Mouse (Mus musculus) CD4-positive helper T cell, adult 2 months (primary cell): ENCODE measurements around the gene Gm43518.

Experiments used
- DNase-seq: peaks from one replicate; pipeline ENCODE4 v3.0.0-alpha.2; 2012; ENCODE audit warnings: low read depth, missing footprints, low spot score

The Gm43518 gene

DNA sequence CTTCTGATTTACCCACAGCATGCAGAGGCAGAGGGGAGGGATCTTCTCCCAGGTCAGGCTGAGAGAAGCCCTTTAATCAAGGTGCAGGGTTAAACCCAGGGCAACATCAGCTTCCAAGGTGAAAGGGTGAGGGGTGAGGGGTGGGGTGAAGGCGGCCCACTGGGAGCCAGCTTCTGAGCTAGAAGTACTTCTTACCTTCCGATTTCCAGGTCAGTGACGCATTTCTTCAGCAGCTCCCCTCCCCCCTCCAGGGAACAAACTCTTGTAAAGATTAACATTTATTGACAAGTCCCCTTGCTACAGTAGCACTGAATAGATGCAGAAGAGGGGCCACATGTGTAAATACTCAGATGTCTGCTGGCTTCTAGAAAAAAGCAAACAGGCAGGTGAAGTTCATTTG is 50.0 kb downstream of the Gm43518 start:
- DNase-seq = no peak

- no peak for DNase-seq
Measured at GRCm38 (mm10) chr5:123978131-123978530, 50.9 kb downstream of the Gm43518 start.

- DNase-seq = no peak
Measured at GRCm38 (mm10) chr5:123979221-123979979, 52.2 kb downstream of the Gm43518 start.

DNA sequence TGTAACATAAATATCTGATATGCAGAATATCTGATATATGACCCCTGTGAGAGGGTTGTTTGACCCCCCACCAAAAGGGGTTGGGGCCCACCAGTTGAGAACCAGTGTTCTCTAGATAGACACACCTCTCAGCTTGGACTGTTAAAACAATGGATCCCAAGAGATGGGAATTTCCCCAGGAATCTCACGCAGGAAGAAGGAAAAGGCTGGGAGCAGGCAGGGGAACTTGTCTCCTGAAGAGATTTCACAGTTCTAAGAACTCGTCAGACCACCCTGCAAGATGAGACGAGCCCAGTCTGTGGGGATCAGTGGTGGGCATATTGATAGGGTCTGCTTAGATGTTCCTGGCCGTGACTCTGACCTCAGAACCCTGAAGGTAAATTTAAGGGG is 52.8 kb downstream of the Gm43518 start:
- no peak for DNase-seq

DNA sequence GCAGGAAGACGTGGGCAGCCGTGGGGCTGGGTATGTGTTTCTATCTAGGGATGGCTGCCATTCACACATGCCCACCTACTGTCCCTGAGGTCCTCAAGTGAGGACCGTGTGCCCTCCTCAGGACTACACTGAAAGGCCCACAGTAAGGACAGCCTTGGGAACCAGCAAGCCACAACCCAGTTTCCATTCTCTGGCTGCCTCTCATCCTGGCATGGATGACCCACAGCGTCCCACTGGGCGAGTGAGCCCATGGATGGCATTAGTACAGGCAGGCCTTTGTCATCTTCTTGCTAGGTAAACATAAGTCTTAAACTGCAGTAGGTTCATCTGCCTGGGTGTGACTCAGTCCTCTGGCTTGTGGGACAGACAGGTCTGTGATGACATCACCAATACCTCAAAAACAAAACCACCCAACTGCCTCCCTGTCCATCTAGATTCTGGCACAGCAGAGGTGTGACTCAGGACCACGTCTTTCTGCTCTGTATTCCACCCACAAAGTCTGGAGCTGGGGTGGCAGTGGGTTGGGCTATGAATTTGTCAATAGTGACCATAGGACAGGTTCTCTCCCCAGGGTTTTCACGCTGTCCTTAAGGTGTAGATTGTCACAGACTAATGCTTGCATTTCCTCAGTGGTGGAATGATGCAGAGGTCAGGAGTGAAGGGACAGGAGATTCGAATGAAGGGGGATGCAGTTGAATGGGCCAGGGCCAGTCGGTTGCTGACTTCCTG is 53.5 kb downstream of the Gm43518 start:
- DNase-seq = peak; percentile 51

- DNase-seq = no peak
Measured at GRCm38 (mm10) chr5:123981250-123981554, 54.0 kb downstream of the Gm43518 start.

GRCm38 (mm10) chr5:123982838-123983237 is 55.6 kb downstream of the Gm43518 start:
- no peak for DNase-seq

- DNase-seq = no peak
Measured at GRCm38 (mm10) chr5:123985434-123985833, 58.2 kb downstream of the Gm43518 start.

DNA sequence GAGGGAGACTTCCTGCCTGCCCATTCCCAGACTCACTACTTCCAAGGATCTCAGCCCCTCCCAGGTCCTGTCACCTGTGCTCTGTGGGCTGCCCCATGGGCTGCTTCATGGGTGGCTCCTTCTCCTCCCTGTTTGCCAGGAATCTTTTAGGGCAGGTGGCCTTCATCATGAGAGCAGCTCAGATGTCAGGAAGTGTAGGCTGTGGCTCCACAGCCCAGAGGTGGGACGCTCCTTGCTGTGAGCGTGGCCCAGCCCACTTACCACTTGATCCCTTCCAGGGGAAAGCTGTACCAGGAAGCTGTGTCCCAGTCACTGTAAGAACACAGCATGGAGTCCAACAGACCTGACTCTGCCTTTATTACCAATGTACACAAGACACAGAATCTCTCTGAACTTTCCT is 59.7 kb downstream of the Gm43518 start:
- DNase-seq = no peak

GRCm38 (mm10) chr5:123987511-123987910 is 60.3 kb downstream of the Gm43518 start:
- no peak for DNase-seq
